ENCODE assay signal across 8 mouse cellular contexts in genomic region chr7:19303770-19304169, GRCm38 (mm10). TPM values are rescaled to one million over a fixed set of nuclear protein-coding genes. Genes with fewer than 3 reads are reported as not detected.
DNase-seq lines count a peak whose midpoint lies in the region; ATAC-seq and TF ChIP-seq lines count a peak whose summit lies in the region.

No protein-coding gene starts in this region.

- H3K9me3 ChIP-seq in liver, embryonic 12.5 days (replicated peaks), result no peaks in the 10 kb centered on the region
- no peaks in the 10 kb centered on the region for H3K9me3 ChIP-seq in stomach, embryonic 16.5 days (replicated peaks; ENCODE audit: control insufficient read depth, low read length)

- peak; percentile 75 for DNase-seq in urinary bladder, postnatal 25 days (ENCODE audit: low spot score)
- no peak for DNase-seq in urinary bladder, postnatal 10 days (ENCODE audit: low spot score)
- peak; percentile 86 for DNase-seq in embryo, embryonic 10.5 days (ENCODE audit: low spot score)
- peak; percentile 78 to 90 for DNase-seq in heart, adult 2 months
- DNase-seq in kidney, adult 11 months, result peak; percentile 53
- DNase-seq in natural killer cell, adult 2 months (ENCODE audit: low spot score in 2 of 2), result peak; percentile 76 to 86

- ATAC-seq in liver, embryonic 12.5 days, result no peak
- ATAC-seq in stomach, embryonic 16.5 days (ENCODE audit: insufficient read depth, low FRiP score), result no peak

- no peak for TF ChIP-seq POLR2A in heart, adult 2 months (IDR thresholded peaks at IDR 0.05; ENCODE audit: insufficient read depth, low read depth, low read length)

- TF ChIP-seq CTCF in heart, adult 2 months (IDR thresholded peaks at IDR 0.05), result peak; percentile 93

- H3K27ac ChIP-seq in heart, adult 2 months, result no peak overlapping the region
- no peak overlapping the region for H3K27ac ChIP-seq in liver, embryonic 12.5 days
- H3K27ac ChIP-seq in stomach, embryonic 16.5 days (ENCODE audit: low read length), result no peak overlapping the region

- H3K27me3 ChIP-seq in heart, adult 2 months (ENCODE audit: control insufficient read depth, insufficient read depth, low read length), result no peaks in the 10 kb centered on the region
- peaks cover 68% of the 10 kb centered on the region for H3K27me3 ChIP-seq in liver, embryonic 12.5 days (replicated peaks)
- H3K27me3 ChIP-seq in stomach, embryonic 16.5 days (ENCODE audit: control insufficient read depth, insufficient read depth, low read length), result peaks cover 45% of the 10 kb centered on the region

- H3K4me1 ChIP-seq in heart, adult 2 months (ENCODE audit: control insufficient read depth, insufficient read depth, low read length), result peaks cover 2% of the 10 kb centered on the region
- peaks cover 37% of the 10 kb centered on the region for H3K4me1 ChIP-seq in liver, embryonic 12.5 days
- peaks cover 16% of the 10 kb centered on the region for H3K4me1 ChIP-seq in stomach, embryonic 16.5 days (ENCODE audit: control insufficient read depth, insufficient read depth, low read length)

- whole genome bisulfite sequencing in heart, adult 2 months, result 3% methylated on average over 16 of the region's 16 CpGs
- WGBS in liver, embryonic 12.5 days (ENCODE audit: insufficient replicate concordance), result under 1% methylated on average over 16 of the region's 16 CpGs
- under 1% methylated on average over 16 of the region's 16 CpGs for WGBS in stomach, embryonic 16.5 days

- no peak overlapping the region for H3K9ac ChIP-seq in heart, adult 2 months (ENCODE audit: low read depth, low read length)
- H3K9ac ChIP-seq in liver, embryonic 12.5 days, result no peak overlapping the region
- H3K9ac ChIP-seq in stomach, embryonic 16.5 days (ENCODE audit: low read length), result peak overlapping the region; percentile 13; the same call in 1 of the 2 replicates

- TF ChIP-seq EP300 in heart, adult 2 months (IDR thresholded peaks at IDR 0.05; ENCODE audit: insufficient read depth, low read depth, low read length), result no peak

- peak overlapping the region; percentile 45 for H3K4me3 ChIP-seq in heart, adult 2 months
- no peak overlapping the region for H3K4me3 ChIP-seq in liver, embryonic 12.5 days
- H3K4me3 ChIP-seq in stomach, embryonic 16.5 days (replicated peaks; ENCODE audit: low read length), result no peak overlapping the region

- intact Hi-C loops in heart, adult 2 months (cut with DNase I), result no loop called here

- no peaks in the 10 kb centered on the region for H3K36me3 ChIP-seq in heart, adult 2 months (ENCODE audit: control insufficient read depth, insufficient read depth, low read length)
- H3K36me3 ChIP-seq in liver, embryonic 12.5 days, result no peaks in the 10 kb centered on the region
- H3K36me3 ChIP-seq in stomach, embryonic 16.5 days (ENCODE audit: control insufficient read depth, insufficient read depth, low read length), result no peaks in the 10 kb centered on the region

- H3K79me2 ChIP-seq in heart, adult 2 months (replicated peaks; ENCODE audit: control insufficient read depth, insufficient read depth, low read length), result no peaks in the 10 kb centered on the region

- H3K4me2 ChIP-seq in liver, embryonic 12.5 days, result peak overlapping the region; percentile 42
- H3K4me2 ChIP-seq in stomach, embryonic 16.5 days (ENCODE audit: low read depth, low read length), result peak overlapping the region; percentile 30

RNA-seq across cellular contexts. Expression of gene Fosb, which starts 6.1 kb away (rescaled TPM):
- 1 to 10 TPM in 1 of 2 experiments, under 1 TPM in 1; 0.89 to 1.1 TPM for total RNA-seq in heart, adult 2 months (2021)
- polyA plus RNA-seq in heart, adult 2 months (2012; rRNA removed), result 0.94 and 1.1 TPM in 2 replicates
- polyA plus RNA-seq in liver, embryonic 12.5 days (2016; fragmentation: Nextera tagmentation; extraction: Ambion mirVana), result 0.04 and 0.05 TPM in 2 replicates
- polyA plus RNA-seq in stomach, embryonic 16.5 days (2015; fragmentation: Nextera tagmentation; extraction: Ambion mirVana), result 0.25 and 0.27 TPM in 2 replicates

RNA-seq across cellular contexts. Expression of gene Rtn2, which starts 21.3 kb away (rescaled TPM):
- total RNA-seq in heart, adult 2 months (2021), result 100 to 1,000 TPM; 114 to 136 TPM
- polyA plus RNA-seq in heart, adult 2 months (2012; rRNA removed), result 273 and 340 TPM in 2 replicates
- 5.1 and 5.6 TPM in 2 replicates for polyA plus RNA-seq in liver, embryonic 12.5 days (2016; fragmentation: Nextera tagmentation; extraction: Ambion mirVana)
- polyA plus RNA-seq in stomach, embryonic 16.5 days (2015; fragmentation: Nextera tagmentation; extraction: Ambion mirVana), result 14.8 and 21.7 TPM in 2 replicates

RNA-seq across cellular contexts. Expression of gene Ppm1n, which starts 23.9 kb away (rescaled TPM):
- total RNA-seq in heart, adult 2 months (2021), result under 1 TPM in 1 of 2 experiments, not detected in 1; 0.21 TPM
- polyA plus RNA-seq in heart, adult 2 months (2012; rRNA removed), result 0.09 and 0.33 TPM in 2 replicates
- polyA plus RNA-seq in liver, embryonic 12.5 days (2016; fragmentation: Nextera tagmentation; extraction: Ambion mirVana), result not detected in 2 replicates
- polyA plus RNA-seq in stomach, embryonic 16.5 days (2015; fragmentation: Nextera tagmentation; extraction: Ambion mirVana), result 0.17 TPM in 1 of 2 replicates, not detected in the other

RNA-seq across cellular contexts. Expression of gene Vasp, which starts 32.2 kb away (rescaled TPM):
- 10 to 100 TPM; 25.1 to 30.8 TPM for total RNA-seq in heart, adult 2 months (2021)
- polyA plus RNA-seq in heart, adult 2 months (2012; rRNA removed), result 43.3 and 51.5 TPM in 2 replicates
- 61.1 and 61.5 TPM in 2 replicates for polyA plus RNA-seq in liver, embryonic 12.5 days (2016; fragmentation: Nextera tagmentation; extraction: Ambion mirVana)
- polyA plus RNA-seq in stomach, embryonic 16.5 days (2015; fragmentation: Nextera tagmentation; extraction: Ambion mirVana), result 77.8 and 85.6 TPM in 2 replicates

RNA-seq across cellular contexts. Expression of gene Ercc1, which starts 40.8 kb away (rescaled TPM):
- total RNA-seq in heart, adult 2 months (2021), result 10 to 100 TPM; 46.8 to 48.6 TPM
- 47.1 and 49.1 TPM in 2 replicates for polyA plus RNA-seq in heart, adult 2 months (2012; rRNA removed)
- 25.8 and 31.5 TPM in 2 replicates for polyA plus RNA-seq in liver, embryonic 12.5 days (2016; fragmentation: Nextera tagmentation; extraction: Ambion mirVana)
- polyA plus RNA-seq in stomach, embryonic 16.5 days (2015; fragmentation: Nextera tagmentation; extraction: Ambion mirVana), result 61.4 and 66.5 TPM in 2 replicates

Comparison
In these comparisons a context has a peak if more than half of its experiments do, and no peak if none do; other contexts are left out.
1. RNA of gene Rtn2, which starts 21.3 kb away (polyA plus RNA-seq): 273 to 340 TPM in heart, adult 2 months; 14.8 to 21.7 TPM in stomach, embryonic 16.5 days and 5.1 to 5.6 TPM in liver, embryonic 12.5 days; every median in the first group is over 10 times any median in the second.